Mouse (Mus musculus) lung, postnatal 0 days (tissue): ENCODE results near the gene Glrx5.

ENCODE experiments used
- CTCF ChIP-seq: IDR thresholded peaks from 2 replicates; pipeline ENCODE4 v1.5.1; 2016; ENCODE audit warnings: antibody characterized with exemption, mild to moderate bottlenecking
- EP300 ChIP-seq: IDR thresholded peaks from 2 replicates; pipeline ENCODE4 v1.6.1; 2016; ENCODE audit warnings: antibody characterized with exemption, mild to moderate bottlenecking, control low read depth

DNA sequence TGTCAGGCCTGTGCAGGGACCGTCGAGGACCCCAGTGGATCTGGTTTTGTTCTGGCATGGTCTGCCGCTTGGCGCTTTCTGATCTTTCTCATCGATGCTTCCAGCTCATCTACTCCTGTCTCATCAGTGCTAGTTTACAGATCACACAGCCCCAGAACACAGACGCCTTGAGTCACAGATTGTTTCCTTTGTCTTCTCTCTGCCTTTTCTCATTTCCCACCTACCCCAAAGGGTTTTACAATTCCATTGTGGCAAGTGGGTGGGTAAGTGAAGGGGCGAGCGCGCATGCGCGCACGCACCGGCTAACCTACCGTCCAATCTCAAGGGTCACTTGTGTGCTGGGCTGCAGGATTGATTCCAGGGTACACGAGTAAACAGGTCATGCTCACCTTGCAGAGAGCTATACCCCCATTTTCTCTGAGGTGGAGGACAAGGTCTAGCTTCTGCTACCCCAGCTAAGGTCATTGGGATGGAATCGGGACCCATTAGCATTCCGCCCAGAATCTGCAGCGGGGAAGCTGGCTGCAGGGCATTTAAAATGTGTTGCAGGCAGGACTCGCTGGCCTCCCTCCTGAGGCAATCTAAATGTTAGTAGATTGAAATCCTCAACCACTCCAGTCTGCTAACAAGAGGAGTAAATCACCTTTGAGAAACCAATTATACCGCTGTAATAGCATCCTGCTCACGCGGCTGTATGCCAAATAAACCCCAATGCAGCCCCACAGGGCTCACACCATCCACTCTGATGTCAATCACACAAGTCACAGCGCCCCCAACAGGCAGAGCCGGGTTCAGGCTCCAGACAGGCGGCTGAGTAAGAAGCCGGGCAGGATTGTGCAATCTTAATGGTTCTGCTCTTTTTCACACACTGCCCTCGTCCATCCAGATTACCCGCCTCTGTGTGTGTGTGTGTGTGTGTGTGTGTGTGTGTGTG, 31.0 kb downstream of the Glrx5 start:
- TF ChIP-seq CTCF (no peak), EP300 (no peak)
